Mouse (Mus musculus): ENCODE measurements at regions not wholly inside any gene's neighbourhood (a gene's known extent, or its start where the extent isn't known, plus 50 kb on each side); places are given as distances from the start of the nearest gene placed in this dataset.

- TF ChIP-seq CTCF (IDR thresholded peaks at IDR 0.05; ENCODE audit: borderline replicate concordance, extremely low read depth, insufficient read depth, insufficient read length) (no peak), POLR2A (IDR thresholded peaks at IDR 0.05; ENCODE audit: borderline replicate concordance, extremely low read depth, insufficient read depth, insufficient read length, poor library complexity, severe bottlenecking) (no peak)
These were observed 727.1 kb downstream of the Flrt2 start for GRCm38 (mm10) chr12:96419104-96419503.

All from brain, embryonic 14.5 days (tissue).